Mouse (Mus musculus) midbrain, postnatal 0 days (tissue): Measurements from ENCODE around the gene Hist1h2bj. TPM values are rescaled to one million over a fixed set of nuclear protein-coding genes. Genes with fewer than 3 reads are reported as not detected.

Source experiments
- microRNA-seq: library from miRNA; unstranded; fragments of <30 nt; microRNA quantifications from one replicate; pipeline ENCODE4, GENCODE M21; 2016; ENCODE audit warnings: borderline number of aligned reads
- polyA plus RNA-seq: library from polyadenylated mRNA; unstranded; fragments of >200 nt; fragmentation: Nextera tagmentation; extraction: Ambion mirVana; gene quantifications from 2 replicates; pipeline ENCODE4 v1.2.1, GENCODE M21; 2015
- total RNA-seq: library from RNA; depleted of rRNA; stranded (reverse); fragments of >200 nt; gene quantifications from 2 replicates; pipeline ENCODE4 v1.2.3, GENCODE M21; 2014; rRNA removed

The Hist1h2bj gene
- total and polyA plus RNA-seq, 2 experiments from 2014 or later = 3.2 to 335 TPM

Small RNAs within 50 kb of the gene (microRNA-seq; reads per million reads assigned to microRNA genes)
- not detected for gene Gm26300
- gene Gm44390 = not detected
- not detected for gene Gm44486

Other genes with a start within 250 kb of the Hist1h2bj start
- 213 and 311 TPM in 2 replicates for gene Hist1h2bq, start 233.0 kb upstream of the Hist1h2bj start, total RNA-seq
- 2.7 and 3.8 TPM in 2 replicates for gene Hist1h2bq, start 233.0 kb upstream of the Hist1h2bj start, polyA plus RNA-seq
- not detected in 2 replicates for gene Hist1h2ao, start 232.7 kb upstream of the Hist1h2bj start, total RNA-seq
- not detected in 2 replicates for gene Hist1h2ao, start 232.7 kb upstream of the Hist1h2bj start, polyA plus RNA-seq
- gene Hist1h4m, start 231.5 kb upstream of the Hist1h2bj start, total RNA-seq = 2.3 TPM in 1 of 2 replicates, not detected in the other
- 1.8 TPM in 1 of 2 replicates, not detected in the other for gene Hist1h4m, start 231.5 kb upstream of the Hist1h2bj start, polyA plus RNA-seq
- 1,387 and 1,972 TPM in 2 replicates for gene Hist1h4n, start 211.0 kb upstream of the Hist1h2bj start, total RNA-seq
- 1.7 and 2.3 TPM in 2 replicates for gene Hist1h4n, start 211.0 kb upstream of the Hist1h2bj start, polyA plus RNA-seq
- gene Hist1h2ap, start 209.7 kb upstream of the Hist1h2bj start, total RNA-seq = 409 and 620 TPM in 2 replicates
- gene Hist1h2ap, start 209.7 kb upstream of the Hist1h2bj start, polyA plus RNA-seq = 282 and 299 TPM in 2 replicates
- 112 and 283 TPM in 2 replicates for gene Hist1h2br, start 209.5 kb upstream of the Hist1h2bj start, total RNA-seq
- gene Hist1h2br, start 209.5 kb upstream of the Hist1h2bj start, polyA plus RNA-seq = 3.0 and 4.0 TPM in 2 replicates
- gene Zfp184, start 98.1 kb upstream of the Hist1h2bj start, total RNA-seq = 8.1 and 9.8 TPM in 2 replicates
- 7.5 and 8.4 TPM in 2 replicates for gene Zfp184, start 98.1 kb upstream of the Hist1h2bj start, polyA plus RNA-seq
- 0.05 and 0.90 TPM in 2 replicates for gene Pom121l2, start 62.0 kb upstream of the Hist1h2bj start, total RNA-seq
- not detected in 2 replicates for gene Pom121l2, start 62.0 kb upstream of the Hist1h2bj start, polyA plus RNA-seq
- 0.09 and 1.6 TPM in 2 replicates for gene Prss16, start 33.5 kb upstream of the Hist1h2bj start, total RNA-seq
- gene Prss16, start 33.5 kb upstream of the Hist1h2bj start, polyA plus RNA-seq = not detected in 2 replicates
- 4.5 and 62.6 TPM in 2 replicates for gene Hist1h2ah, start 7.6 kb upstream of the Hist1h2bj start, total RNA-seq
- 6.9 TPM in 1 of 2 replicates, not detected in the other for gene Hist1h2ah, start 7.6 kb upstream of the Hist1h2bj start, polyA plus RNA-seq
- gene Hist1h2bk, start 7.3 kb upstream of the Hist1h2bj start, total RNA-seq = 112 and 321 TPM in 2 replicates
- gene Hist1h2bk, start 7.3 kb upstream of the Hist1h2bj start, polyA plus RNA-seq = not detected in 2 replicates
- 10.0 and 19.2 TPM in 2 replicates for gene Hist1h4i, start 1.9 kb upstream of the Hist1h2bj start, total RNA-seq
- gene Hist1h4i, start 1.9 kb upstream of the Hist1h2bj start, polyA plus RNA-seq = 2.2 and 2.5 TPM in 2 replicates
- gene Hist1h2ag, start 270 bp upstream of the Hist1h2bj start, total RNA-seq = 84.2 and 252 TPM in 2 replicates
- 2.5 TPM in 1 of 2 replicates, not detected in the other for gene Hist1h2ag, start 270 bp upstream of the Hist1h2bj start, polyA plus RNA-seq
- not detected in 2 replicates for gene Vmn1r188, start 41.2 kb downstream of the Hist1h2bj start, total RNA-seq
- not detected in 2 replicates for gene Vmn1r188, start 41.2 kb downstream of the Hist1h2bj start, polyA plus RNA-seq
- gene Vmn1r189, start 62.6 kb downstream of the Hist1h2bj start, total RNA-seq = not detected in 2 replicates
- gene Vmn1r189, start 62.6 kb downstream of the Hist1h2bj start, polyA plus RNA-seq = not detected in 2 replicates
- not detected in 2 replicates for gene Vmn1r191, start 140.8 kb downstream of the Hist1h2bj start, total RNA-seq
- gene Vmn1r191, start 140.8 kb downstream of the Hist1h2bj start, polyA plus RNA-seq = not detected in 2 replicates
- not detected in 2 replicates for gene Vmn1r192, start 147.9 kb downstream of the Hist1h2bj start, total RNA-seq
- not detected in 2 replicates for gene Vmn1r192, start 147.9 kb downstream of the Hist1h2bj start, polyA plus RNA-seq
- not detected in 2 replicates for gene Vmn1r193, start 179.9 kb downstream of the Hist1h2bj start, total RNA-seq
- gene Vmn1r193, start 179.9 kb downstream of the Hist1h2bj start, polyA plus RNA-seq = not detected in 2 replicates
- not detected in 2 replicates for gene Vmn1r194, start 201.0 kb downstream of the Hist1h2bj start, total RNA-seq
- not detected in 2 replicates for gene Vmn1r194, start 201.0 kb downstream of the Hist1h2bj start, polyA plus RNA-seq
- gene Vmn1r195, start 227.3 kb downstream of the Hist1h2bj start, total RNA-seq = not detected in 2 replicates
- gene Vmn1r195, start 227.3 kb downstream of the Hist1h2bj start, polyA plus RNA-seq = not detected in 2 replicates
- not detected in 2 replicates for gene Vmn1r196, start 246.7 kb downstream of the Hist1h2bj start, total RNA-seq
- gene Vmn1r196, start 246.7 kb downstream of the Hist1h2bj start, polyA plus RNA-seq = not detected in 2 replicates